Mouse (Mus musculus): ENCODE measurements at regions not wholly inside any gene's neighbourhood (a gene's known extent, or its start where the extent isn't known, plus 50 kb on each side); places are given as distances from the start of the nearest gene placed in this dataset.
A peak's percentile ranks its signal among the peaks of the same experiment; 100 is the strongest.

DNA sequence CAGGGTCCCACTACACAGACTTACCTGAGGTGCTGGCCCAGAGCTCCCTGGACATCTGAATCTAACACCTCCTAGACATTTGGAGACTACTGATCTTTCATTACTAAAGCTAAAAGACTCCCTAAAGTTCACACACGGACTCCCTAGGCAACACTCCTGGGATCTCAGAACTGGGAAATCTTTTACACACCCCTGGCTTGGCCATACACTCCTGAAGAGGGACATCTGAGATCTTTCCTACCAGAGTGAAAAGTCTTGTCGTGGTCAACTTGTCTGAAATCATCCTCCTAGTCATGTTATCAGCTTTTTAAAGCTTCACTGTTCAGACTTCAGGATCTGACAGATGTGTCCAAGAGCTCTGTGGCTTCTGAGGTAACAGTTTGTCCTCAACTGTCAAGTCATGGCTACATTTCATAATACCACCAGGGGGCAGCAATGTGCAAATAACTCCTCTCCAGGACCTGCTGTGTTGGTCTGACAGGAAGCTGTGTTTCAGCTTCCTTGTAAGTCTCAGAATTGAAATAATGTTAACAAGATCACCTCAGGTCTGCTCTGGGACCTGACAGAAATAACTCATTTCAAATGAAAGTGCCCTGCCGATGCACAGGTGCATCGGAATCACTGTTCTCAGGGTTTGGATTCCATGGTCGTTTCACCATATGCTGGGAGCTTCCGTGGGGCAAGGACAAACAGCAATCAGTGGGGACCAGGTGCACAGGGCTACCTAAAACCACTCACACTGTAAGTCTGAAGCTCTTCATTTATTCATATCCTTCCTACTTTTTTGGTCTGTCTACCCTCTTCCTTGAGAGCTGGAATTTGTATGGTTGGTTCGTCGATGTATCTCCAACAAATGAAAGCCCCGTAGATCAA is 92.3 kb upstream of the C1qtnf7 start:
- peak; percentile 89 for DNase-seq (ENCODE audit: low spot score)

DNA sequence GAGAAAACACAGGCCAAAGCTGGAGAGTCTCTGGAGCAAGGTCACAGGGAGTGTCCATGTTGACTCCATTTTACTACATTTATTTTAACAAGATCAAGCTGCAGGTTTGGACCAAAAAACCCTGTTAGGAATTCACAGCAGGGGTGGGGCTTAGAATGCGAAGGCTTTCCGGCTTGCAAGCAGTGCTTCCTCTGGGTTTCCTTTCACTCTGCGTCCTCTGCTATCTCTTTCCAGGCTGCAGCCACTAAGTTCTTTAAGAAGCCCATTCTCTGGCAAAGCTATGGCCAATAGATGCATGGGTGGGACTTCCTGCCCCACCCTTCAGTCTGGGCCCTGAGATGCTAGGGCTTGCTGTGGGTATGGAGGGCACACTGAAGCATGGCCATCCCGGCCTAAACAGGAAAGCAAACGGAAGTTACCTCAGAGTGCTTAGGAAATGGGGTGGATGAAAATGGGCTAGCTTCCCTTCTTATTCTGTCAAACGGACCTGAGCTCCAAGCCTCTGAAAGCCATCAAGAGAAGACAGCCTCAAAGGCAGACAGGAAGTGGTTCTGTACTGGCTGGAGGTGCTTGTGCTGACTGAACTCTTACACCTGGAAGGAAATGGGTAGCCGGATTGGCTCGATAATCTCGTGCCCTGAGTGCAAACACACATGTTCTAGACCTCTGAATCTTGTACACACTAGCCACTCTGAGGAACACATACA is 90.6 kb upstream of the C1qtnf7 start:
- DNase-seq (ENCODE audit: low spot score) = no peak

DNA sequence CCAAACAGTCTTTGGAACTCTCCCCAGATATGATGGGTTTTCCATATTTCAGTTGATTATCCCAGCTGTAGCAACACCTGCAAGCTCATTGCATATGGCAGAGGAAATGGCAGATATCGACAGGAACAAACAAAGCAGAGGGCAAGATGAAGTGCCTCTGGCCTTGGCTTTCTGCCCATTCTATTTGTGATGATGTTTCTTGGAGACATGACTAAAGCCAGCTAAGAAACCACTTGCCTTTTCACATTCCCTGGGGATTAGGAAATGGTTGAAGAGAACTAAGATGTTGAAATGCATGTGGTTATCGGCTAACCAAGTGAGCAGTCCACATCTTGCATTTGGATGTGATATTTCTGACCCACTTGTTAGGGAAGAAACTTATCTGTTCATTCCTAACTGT is 82.0 kb upstream of the C1qtnf7 start:
- DNase-seq (ENCODE audit: low spot score) = no peak

DNA sequence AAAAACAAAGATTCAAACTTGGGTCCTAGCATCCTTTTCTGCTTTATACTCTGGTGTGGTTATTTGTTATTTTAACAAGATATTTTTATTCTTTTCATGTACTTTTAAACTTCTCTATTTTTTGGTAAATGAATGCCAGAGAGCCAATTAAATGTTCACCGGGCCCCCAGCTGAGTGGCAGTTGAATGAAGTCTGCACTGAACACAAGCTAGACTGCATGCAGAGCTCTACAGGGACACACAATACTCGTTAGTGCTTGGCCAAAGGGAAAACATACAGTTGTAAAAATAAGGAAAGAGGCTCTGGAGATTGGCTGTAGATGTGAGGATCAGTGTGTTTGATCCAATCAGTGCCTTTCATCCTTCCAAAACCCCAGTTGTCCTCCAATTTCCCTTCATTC is 76.1 kb upstream of the C1qtnf7 start:
- no peak for DNase-seq (ENCODE audit: low spot score)

DNA sequence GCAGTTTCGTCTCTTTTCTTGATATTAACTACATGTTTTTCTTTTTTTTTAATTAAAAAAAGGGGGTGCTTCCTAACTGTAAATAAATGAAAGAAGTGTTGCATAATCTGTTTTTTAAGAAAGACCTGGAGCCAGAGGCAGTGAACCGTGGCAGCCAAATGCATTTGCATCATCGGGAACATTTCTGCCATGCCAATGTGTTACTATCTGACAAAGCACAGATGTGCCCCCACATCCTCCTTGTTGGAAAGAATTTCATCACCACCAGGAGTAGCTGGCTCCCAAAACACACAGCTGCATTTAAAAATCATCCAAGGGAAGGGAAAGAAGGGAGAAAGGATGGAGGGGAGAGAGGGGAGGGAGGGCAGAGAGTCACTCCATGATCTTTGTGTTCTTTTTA is 74.0 kb upstream of the C1qtnf7 start:
- no peak for DNase-seq (ENCODE audit: low spot score)

DNA sequence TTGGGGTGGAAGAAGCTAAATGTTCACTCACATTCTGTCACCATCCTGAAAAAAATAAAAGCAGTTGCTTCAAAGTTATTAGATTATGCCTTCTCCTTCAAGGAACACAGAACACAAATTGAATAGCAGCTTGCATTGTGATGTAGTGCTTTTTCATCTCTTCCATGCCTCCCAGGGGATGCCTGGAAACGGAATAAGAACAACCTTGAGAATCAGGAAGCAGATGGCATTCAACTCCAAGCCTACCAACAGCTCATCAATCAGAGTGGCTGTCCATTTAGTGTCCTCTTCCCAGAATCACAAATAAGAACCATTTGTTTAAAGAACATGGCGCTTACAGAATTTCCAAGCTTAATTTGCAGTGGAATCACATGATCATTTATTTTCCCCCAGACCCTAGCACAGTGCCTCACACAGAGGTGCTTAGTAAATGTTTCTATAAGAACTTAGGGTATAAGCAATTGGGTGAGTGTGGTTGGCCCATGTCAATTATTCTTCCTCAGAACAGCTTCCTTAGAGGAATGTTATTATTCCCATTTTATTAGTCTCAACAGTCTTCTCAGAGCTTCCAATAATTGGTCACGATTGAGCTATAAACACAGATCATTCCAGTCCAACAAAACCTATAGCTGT is 70.6 kb upstream of the C1qtnf7 start:
- DNase-seq (ENCODE audit: low spot score) = peak; percentile 24

DNA sequence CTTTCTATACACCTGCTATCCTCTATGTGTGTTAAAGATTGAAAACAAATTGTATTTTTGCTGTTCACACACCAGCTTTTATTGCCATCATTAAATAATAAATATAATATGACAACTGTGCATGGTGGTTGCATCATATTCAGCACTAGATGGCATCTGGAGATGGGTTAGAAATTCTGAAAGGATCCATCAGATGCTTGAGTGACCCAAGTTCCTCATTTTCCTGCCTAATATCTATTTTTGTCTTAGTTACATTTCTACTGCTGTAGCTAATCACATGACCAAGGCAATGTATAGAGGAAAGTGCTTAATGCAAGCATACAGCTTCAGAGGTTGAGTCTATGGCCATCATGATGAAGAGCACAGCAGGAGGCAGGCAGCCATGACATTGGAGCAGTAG is 69.7 kb upstream of the C1qtnf7 start:
- DNase-seq (ENCODE audit: low spot score) = no peak

DNA sequence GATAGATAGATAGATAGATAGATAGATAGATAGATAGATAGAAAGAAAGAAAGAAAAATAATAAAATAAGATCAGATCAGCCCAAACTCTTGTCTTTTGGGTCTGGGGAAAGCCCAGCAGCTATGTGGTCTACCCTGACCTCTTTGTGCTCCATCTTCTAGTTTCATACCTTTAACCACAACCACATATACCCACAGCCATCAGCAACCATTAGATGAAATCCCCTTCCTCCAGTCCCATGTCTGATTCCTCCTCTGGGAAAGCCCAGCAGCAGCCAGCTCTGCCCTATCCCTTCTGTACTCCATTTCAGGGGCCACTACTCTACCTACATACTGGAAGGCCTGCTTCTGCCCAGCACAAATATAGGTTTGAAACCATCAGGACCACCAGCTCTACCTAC is 69.0 kb upstream of the C1qtnf7 start:
- DNase-seq (ENCODE audit: low spot score) = no peak

DNA sequence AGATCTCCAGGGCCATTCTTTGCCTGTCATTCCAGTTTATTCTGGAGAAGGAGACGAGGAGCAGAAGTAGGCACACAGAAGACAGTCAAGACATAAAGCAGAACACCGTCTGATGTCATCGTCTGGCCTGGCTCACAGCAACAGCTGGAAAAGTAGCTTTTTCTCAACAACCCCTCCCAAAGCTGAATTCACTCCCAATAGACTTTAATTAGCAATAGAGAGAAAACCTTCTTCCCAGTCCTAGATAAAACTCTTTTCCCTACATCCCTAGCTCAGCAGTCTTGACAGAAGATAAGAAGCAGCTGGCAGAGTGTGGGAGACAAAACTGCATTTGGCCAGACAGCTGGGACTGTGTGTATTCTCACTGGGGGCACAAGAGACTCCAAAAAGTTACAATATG is 59.3 kb upstream of the C1qtnf7 start:
- DNase-seq (ENCODE audit: low spot score) = peak; percentile 48

DNA sequence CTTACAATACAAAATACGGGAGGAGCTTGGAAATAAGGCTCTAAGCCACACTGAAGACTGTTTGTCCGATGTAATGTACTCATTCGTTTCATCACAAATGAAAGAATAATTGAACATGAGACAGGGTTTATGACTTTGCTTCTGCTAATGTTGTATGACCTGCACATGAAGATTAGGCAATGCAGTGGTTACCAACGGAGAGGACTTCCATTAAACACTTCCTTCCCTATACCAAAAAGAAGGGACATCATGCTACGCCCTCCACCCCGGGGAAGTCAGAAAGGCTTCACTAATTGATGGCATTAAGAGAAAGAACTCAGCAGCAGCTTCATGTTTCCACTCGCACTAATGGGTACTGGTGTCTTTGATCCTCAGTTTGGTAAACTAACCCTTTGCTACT is 57.6 kb upstream of the C1qtnf7 start:
- no peak for DNase-seq (ENCODE audit: low spot score)

DNA sequence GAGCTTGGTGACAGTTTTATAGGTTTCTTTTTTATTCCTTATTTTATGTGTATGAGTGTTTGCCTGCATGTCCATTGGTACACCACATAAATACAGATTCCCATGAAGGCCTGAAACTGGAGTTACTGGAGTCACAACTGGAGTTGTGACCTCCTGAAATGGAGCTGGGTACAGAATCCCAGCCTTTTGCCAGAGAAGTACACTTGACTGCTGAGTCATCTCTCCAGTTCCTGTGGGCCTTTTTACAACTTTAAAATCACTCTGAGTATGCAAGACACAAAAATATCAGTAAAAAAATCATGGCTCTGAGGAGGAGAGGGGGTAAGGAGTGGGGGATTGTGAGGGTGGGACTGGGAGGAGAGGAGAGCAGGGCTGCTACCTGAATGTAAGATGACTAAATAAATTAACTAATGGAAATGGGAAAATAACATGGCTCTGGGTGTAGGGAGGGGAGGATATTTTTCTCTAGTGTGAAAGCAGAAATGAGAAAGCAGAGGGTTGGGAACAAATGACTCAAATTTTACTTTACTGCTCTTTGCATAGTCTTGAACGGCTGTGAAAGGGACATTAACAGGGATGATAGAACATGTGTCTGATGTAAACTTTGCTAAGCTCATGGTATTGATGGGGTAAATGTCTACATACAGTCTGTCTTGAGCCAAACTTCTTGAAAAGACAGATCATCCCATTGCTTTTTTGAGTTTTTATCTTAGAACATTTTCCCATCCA is 53.2 kb upstream of the C1qtnf7 start:
- DNase-seq (ENCODE audit: low spot score) = no peak
